Comparison of ENCODE assay signal across 9 mouse cellular contexts in the genomic region with DNA sequence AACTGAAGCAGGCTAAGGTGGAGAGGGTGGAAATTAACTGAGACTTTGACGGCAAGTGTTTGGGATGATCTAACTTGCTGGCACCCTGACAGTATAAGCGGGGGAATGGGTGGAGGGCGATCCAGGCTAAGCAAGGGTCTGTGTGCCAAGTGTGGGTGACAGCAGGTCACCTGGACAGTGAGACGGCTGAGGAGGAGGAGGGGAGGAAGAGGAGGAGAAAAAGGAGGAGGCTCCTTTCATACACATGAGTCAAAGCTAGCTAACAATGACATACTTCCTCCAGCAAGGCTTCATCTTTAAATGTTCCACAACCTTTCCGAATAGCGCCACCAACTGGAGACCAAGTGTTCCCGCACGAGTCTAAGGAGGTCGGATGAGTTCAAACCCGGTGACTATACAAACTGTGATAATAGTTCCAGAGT. TPM values are rescaled to one million over a fixed set of nuclear protein-coding genes. Genes with fewer than 3 reads are reported as not detected.
DNase-seq lines count a peak whose midpoint lies in the region; ATAC-seq lines count a peak whose summit lies in the region.
"Had no signal": no experiment of that assay in that cellular context is flagged by ENCODE, and none has a peak within 500 bp of the region (broad histone marks: within the 10 kb centered on the region; RNA-seq: fewer than 3 reads in every experiment).

No protein-coding gene starts in this region.

- 27% methylated on average over 10 of the region's 10 CpGs for WGBS in forebrain, embryonic 14.5 days
- WGBS in forebrain, embryonic 10.5 days: 36% methylated on average over 10 of the region's 10 CpGs
- WGBS in embryonic facial prominence, embryonic 14.5 days: 27% methylated on average over 10 of the region's 10 CpGs
- 29% methylated on average over 10 of the region's 10 CpGs for WGBS in hindbrain, embryonic 16.5 days
- WGBS in liver, embryonic 13.5 days (ENCODE audit: insufficient replicate concordance): 27% methylated on average over 10 of the region's 10 CpGs

- H3K27me3 ChIP-seq in forebrain, embryonic 14.5 days (replicated peaks; ENCODE audit: control insufficient read depth, insufficient read depth, low read length): no peaks in the 10 kb centered on the region
- H3K27me3 ChIP-seq in forebrain, embryonic 10.5 days (ENCODE audit: poor library complexity, severe bottlenecking): no peaks in the 10 kb centered on the region
- H3K27me3 ChIP-seq in embryonic facial prominence, embryonic 14.5 days (replicated peaks; ENCODE audit: control insufficient read depth, insufficient read depth, low read length): no peaks in the 10 kb centered on the region
- no peaks in the 10 kb centered on the region for H3K27me3 ChIP-seq in hindbrain, embryonic 16.5 days (replicated peaks; ENCODE audit: control insufficient read depth, insufficient read depth, low read length)
- no peaks in the 10 kb centered on the region for H3K27me3 ChIP-seq in liver, embryonic 13.5 days
- H3K27me3 ChIP-seq: limb, embryonic 12.5 days had no signal

- peak; percentile 66 for DNase-seq in forebrain, embryonic 14.5 days (ENCODE audit: low spot score)
- no peak for DNase-seq in forebrain, embryonic 10.5 days (ENCODE audit: extremely low spot score, low spot score)
- DNase-seq in 416B (ENCODE audit: low read depth): peak; percentile 89
- DNase-seq in adrenal gland, postnatal 14 days: peak; percentile 76
- DNase-seq in embryonic facial prominence, embryonic 14.5 days (ENCODE audit: low spot score): peak; percentile 58
- peak; percentile 36 for DNase-seq in liver, embryonic 13.5 days
- peak; percentile 44 for DNase-seq in right cerebral cortex, postnatal 4 days

- no peak overlapping the region; the same call in 1 of the 2 replicates for H3K9ac ChIP-seq in forebrain, embryonic 14.5 days (ENCODE audit: low read length)
- H3K9ac ChIP-seq in embryonic facial prominence, embryonic 14.5 days (ENCODE audit: low read depth, low read length): no peak overlapping the region
- peak overlapping the region; percentile 27; the same call in 1 of the 2 replicates for H3K9ac ChIP-seq in hindbrain, embryonic 16.5 days (ENCODE audit: low read depth, low read length)
- H3K9ac ChIP-seq in liver, embryonic 13.5 days: no peak overlapping the region
- H3K9ac ChIP-seq: limb, embryonic 12.5 days had no signal

- no peak overlapping the region for H3K27ac ChIP-seq in forebrain, embryonic 14.5 days (ENCODE audit: low read depth, low read length)
- no peak overlapping the region for H3K27ac ChIP-seq in forebrain, embryonic 10.5 days
- no peak overlapping the region for H3K27ac ChIP-seq in embryonic facial prominence, embryonic 14.5 days (replicated peaks; ENCODE audit: low read depth, low read length)
- no peak overlapping the region for H3K27ac ChIP-seq in hindbrain, embryonic 16.5 days (ENCODE audit: low read depth, low read length)
- H3K27ac ChIP-seq in liver, embryonic 13.5 days: no peak overlapping the region
- H3K27ac ChIP-seq: limb, embryonic 12.5 days had no signal

- H3K4me3 ChIP-seq in forebrain, embryonic 14.5 days (ENCODE audit: low read depth, low read length): no peak overlapping the region
- H3K4me3 ChIP-seq in forebrain, embryonic 10.5 days: no peak overlapping the region
- H3K4me3 ChIP-seq in embryonic facial prominence, embryonic 14.5 days (ENCODE audit: low read depth, low read length): no peak overlapping the region
- no peak overlapping the region for H3K4me3 ChIP-seq in hindbrain, embryonic 16.5 days (ENCODE audit: low read length)
- H3K4me3 ChIP-seq in liver, embryonic 13.5 days (replicated peaks): no peak overlapping the region
- H3K4me3 ChIP-seq: limb, embryonic 12.5 days had no signal

- H3K36me3 ChIP-seq in forebrain, embryonic 14.5 days (ENCODE audit: control insufficient read depth, insufficient read depth, low read length): peaks cover 2% of the 10 kb centered on the region; the same call in 1 of the 2 replicates
- H3K36me3 ChIP-seq in forebrain, embryonic 10.5 days (replicated peaks): peaks cover 5% of the 10 kb centered on the region
- H3K36me3 ChIP-seq in embryonic facial prominence, embryonic 14.5 days (ENCODE audit: control insufficient read depth, insufficient read depth, low read length): no peaks in the 10 kb centered on the region
- peaks cover 3% of the 10 kb centered on the region for H3K36me3 ChIP-seq in hindbrain, embryonic 16.5 days (ENCODE audit: control insufficient read depth, insufficient read depth, low read length)
- no peaks in the 10 kb centered on the region for H3K36me3 ChIP-seq in liver, embryonic 13.5 days

- no peak for ATAC-seq in forebrain, embryonic 14.5 days
- ATAC-seq in embryonic facial prominence, embryonic 14.5 days (ENCODE audit: low read depth): 0 out of 2 replicates have a peak, but pooled peaks have one; percentile 41
- ATAC-seq in hindbrain, embryonic 16.5 days: 0 out of 2 replicates have a peak, but pooled peaks have one; percentile 30
- ATAC-seq in liver, embryonic 13.5 days (ENCODE audit: low read depth): peak; percentile 59

- no peak overlapping the region for H3K4me2 ChIP-seq in forebrain, embryonic 14.5 days (ENCODE audit: low read length)
- H3K4me2 ChIP-seq in embryonic facial prominence, embryonic 14.5 days (ENCODE audit: low read depth, low read length): no peak overlapping the region
- peak overlapping the region; percentile 27; the same call in 1 of the 2 replicates for H3K4me2 ChIP-seq in hindbrain, embryonic 16.5 days (ENCODE audit: low read length)
- no peak overlapping the region for H3K4me2 ChIP-seq in liver, embryonic 13.5 days
- H3K4me2 ChIP-seq: limb, embryonic 12.5 days had no signal

- no peaks in the 10 kb centered on the region for H3K4me1 ChIP-seq in forebrain, embryonic 14.5 days (ENCODE audit: control insufficient read depth, insufficient read depth, low read length)
- no peaks in the 10 kb centered on the region for H3K4me1 ChIP-seq in forebrain, embryonic 10.5 days
- H3K4me1 ChIP-seq in embryonic facial prominence, embryonic 14.5 days (ENCODE audit: control insufficient read depth, insufficient read depth, low read length): no peaks in the 10 kb centered on the region
- H3K4me1 ChIP-seq in hindbrain, embryonic 16.5 days (ENCODE audit: control insufficient read depth, insufficient read depth, low read depth, low read length): no peaks in the 10 kb centered on the region
- peaks cover 28% of the 10 kb centered on the region for H3K4me1 ChIP-seq in liver, embryonic 13.5 days (replicated peaks)
- H3K4me1 ChIP-seq: limb, embryonic 12.5 days had no signal

- H3K9me3 ChIP-seq in forebrain, embryonic 14.5 days (replicated peaks; ENCODE audit: control insufficient read depth, low read length): no peaks in the 10 kb centered on the region
- no peaks in the 10 kb centered on the region for H3K9me3 ChIP-seq in forebrain, embryonic 10.5 days
- H3K9me3 ChIP-seq in embryonic facial prominence, embryonic 14.5 days (ENCODE audit: control insufficient read depth, low read length): no peaks in the 10 kb centered on the region
- no peaks in the 10 kb centered on the region for H3K9me3 ChIP-seq in hindbrain, embryonic 16.5 days (ENCODE audit: control insufficient read depth, low read length)
- no peaks in the 10 kb centered on the region for H3K9me3 ChIP-seq in liver, embryonic 13.5 days (replicated peaks)
- H3K9me3 ChIP-seq: limb, embryonic 12.5 days had no signal

RNA-seq across cellular contexts. Expression of gene Tmem231, which starts 10.3 kb away (rescaled TPM):
- 11.8 and 14.3 TPM in 2 replicates for polyA plus RNA-seq in forebrain, embryonic 14.5 days (2014; fragmentation: Nextera tagmentation; extraction: Ambion mirVana)
- polyA plus RNA-seq in forebrain, embryonic 10.5 days (2016; fragmentation: Nextera tagmentation; extraction: Ambion mirVana): 23.1 and 23.2 TPM in 2 replicates
- total RNA-seq in adrenal gland, postnatal 14 days (2021): 5.3 and 5.5 TPM in 2 replicates
- 14.9 and 15.8 TPM in 2 replicates for polyA plus RNA-seq in embryonic facial prominence, embryonic 14.5 days (2014; fragmentation: Nextera tagmentation; extraction: Ambion mirVana)
- polyA plus RNA-seq in hindbrain, embryonic 16.5 days (2015; fragmentation: Nextera tagmentation; extraction: Ambion mirVana): 19.5 and 21.3 TPM in 2 replicates
- 2.1 and 2.6 TPM in 2 replicates for polyA plus RNA-seq in liver, embryonic 13.5 days (2015; fragmentation: Nextera tagmentation; extraction: Ambion mirVana)

RNA-seq across cellular contexts. Expression of gene Chst5, which starts 13.1 kb away (rescaled TPM):
- 2.6 TPM in 2 replicates for polyA plus RNA-seq in forebrain, embryonic 14.5 days (2014; fragmentation: Nextera tagmentation; extraction: Ambion mirVana)
- 1.4 and 1.7 TPM in 2 replicates for polyA plus RNA-seq in forebrain, embryonic 10.5 days (2016; fragmentation: Nextera tagmentation; extraction: Ambion mirVana)
- not detected in 2 replicates for total RNA-seq in adrenal gland, postnatal 14 days (2021)
- 4.7 and 5.4 TPM in 2 replicates for polyA plus RNA-seq in embryonic facial prominence, embryonic 14.5 days (2014; fragmentation: Nextera tagmentation; extraction: Ambion mirVana)
- polyA plus RNA-seq in hindbrain, embryonic 16.5 days (2015; fragmentation: Nextera tagmentation; extraction: Ambion mirVana): 4.4 and 4.9 TPM in 2 replicates
- polyA plus RNA-seq in liver, embryonic 13.5 days (2015; fragmentation: Nextera tagmentation; extraction: Ambion mirVana): 0.06 TPM in 1 of 2 replicates, not detected in the other

RNA-seq across cellular contexts. Expression of gene Gabarapl2, which starts 17.1 kb away (rescaled TPM):
- polyA plus RNA-seq in forebrain, embryonic 14.5 days (2014; fragmentation: Nextera tagmentation; extraction: Ambion mirVana): 518 and 525 TPM in 2 replicates
- polyA plus RNA-seq in forebrain, embryonic 10.5 days (2016; fragmentation: Nextera tagmentation; extraction: Ambion mirVana): 204 and 213 TPM in 2 replicates
- total RNA-seq in adrenal gland, postnatal 14 days (2021): 124 and 128 TPM in 2 replicates
- polyA plus RNA-seq in embryonic facial prominence, embryonic 14.5 days (2014; fragmentation: Nextera tagmentation; extraction: Ambion mirVana): 168 and 182 TPM in 2 replicates
- polyA plus RNA-seq in hindbrain, embryonic 16.5 days (2015; fragmentation: Nextera tagmentation; extraction: Ambion mirVana): 422 and 469 TPM in 2 replicates
- 185 and 197 TPM in 2 replicates for polyA plus RNA-seq in liver, embryonic 13.5 days (2015; fragmentation: Nextera tagmentation; extraction: Ambion mirVana)

RNA-seq across cellular contexts. Expression of gene Tmem170, which starts 46.8 kb away (rescaled TPM):
- 2.0 and 2.7 TPM in 2 replicates for polyA plus RNA-seq in forebrain, embryonic 14.5 days (2014; fragmentation: Nextera tagmentation; extraction: Ambion mirVana)
- 9.1 and 11.8 TPM in 2 replicates for polyA plus RNA-seq in forebrain, embryonic 10.5 days (2016; fragmentation: Nextera tagmentation; extraction: Ambion mirVana)
- total RNA-seq in adrenal gland, postnatal 14 days (2021): 5.8 and 6.5 TPM in 2 replicates
- polyA plus RNA-seq in embryonic facial prominence, embryonic 14.5 days (2014; fragmentation: Nextera tagmentation; extraction: Ambion mirVana): 3.6 and 4.1 TPM in 2 replicates
- 3.6 and 4.2 TPM in 2 replicates for polyA plus RNA-seq in hindbrain, embryonic 16.5 days (2015; fragmentation: Nextera tagmentation; extraction: Ambion mirVana)
- 4.3 and 5.4 TPM in 2 replicates for polyA plus RNA-seq in liver, embryonic 13.5 days (2015; fragmentation: Nextera tagmentation; extraction: Ambion mirVana)
